Mouse (Mus musculus) adrenal gland, postnatal 25 days (tissue): ENCODE results near the gene Tex9. TPM values are rescaled to one million over a fixed set of nuclear protein-coding genes. Genes with fewer than 3 reads are reported as not detected.

Source experiments
- DNase-seq: peaks from one replicate; pipeline ENCODE4 v3.0.0; 2021; ENCODE audit warnings: mixed read lengths
- long read RNA-seq: library from polyadenylated mRNA; stranded (forward); transcript quantifications from one replicate; pipeline ENCODE4 v2.0.0, GENCODE M21; 2021
- total RNA-seq: library from RNA; stranded (reverse); gene quantifications from 2 replicates; pipeline ENCODE4 v1.2.3, GENCODE M21; 2021

Gene Tex9
- 10.8 and 11.0 TPM in 2 replicates for total RNA-seq
- long read RNA-seq, partial matches to known transcripts = 1 of 6 reads
- long read RNA-seq, other reads (novel, unspliced or antisense) = 4 of 6 reads

DNA sequence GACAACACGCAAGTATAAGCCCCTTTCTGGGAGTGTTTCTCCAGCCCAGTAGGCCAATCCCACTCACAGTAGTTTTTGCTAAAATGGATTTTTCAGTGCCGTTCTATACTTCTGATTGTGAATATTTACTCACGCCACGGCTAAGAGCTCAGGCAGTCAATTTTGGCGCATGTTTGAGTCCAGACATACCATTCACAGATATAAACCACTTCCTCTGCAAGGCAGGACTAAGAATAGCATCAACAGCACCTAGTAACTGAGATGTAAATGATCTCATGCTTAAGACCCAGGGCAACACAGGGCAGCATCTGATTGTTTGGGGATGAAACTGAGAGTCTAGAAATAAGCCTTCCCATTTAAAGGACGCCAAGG, at the start of gene Tex9:
Gene Tex9 (minus strand): TSS at position 19 of the 372 bp plus-strand sequence.
- DNase-seq = no peak

GRCm38 (mm10) chr9:72537086-72537485, 45.1 kb upstream of the Tex9 start:
- no peak for DNase-seq

- no peak for DNase-seq
Observed at GRCm38 (mm10) chr9:72535394-72535793, 43.4 kb upstream of the Tex9 start.

- no peak for DNase-seq
Observed at GRCm38 (mm10) chr9:72534985-72535384, 43.0 kb upstream of the Tex9 start.

- no peak for DNase-seq
Observed at GRCm38 (mm10) chr9:72533089-72533415, 41.0 kb upstream of the Tex9 start.

GRCm38 (mm10) chr9:72532381-72533088, 40.5 kb upstream of the Tex9 start:
- peak; percentile 49 for DNase-seq

DNA sequence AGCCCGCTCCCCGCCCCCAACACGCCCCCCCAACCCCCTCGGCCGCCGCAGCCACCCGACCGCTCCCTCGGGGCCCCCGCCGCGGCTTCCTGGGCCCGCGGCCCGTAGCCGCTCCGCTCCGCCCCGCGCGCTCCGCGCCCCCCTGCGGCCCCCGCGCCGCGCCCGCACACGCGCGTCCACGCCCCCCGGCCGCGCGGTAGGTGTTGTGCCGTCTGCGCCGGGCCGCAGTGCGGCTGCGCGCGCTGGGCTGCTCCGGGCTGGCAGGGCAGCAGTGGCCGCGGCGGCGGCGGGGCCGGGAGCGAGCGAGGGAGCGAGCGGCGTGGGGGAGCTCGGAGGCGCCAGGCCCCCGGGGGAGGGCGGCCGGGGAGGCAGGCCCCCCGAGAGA, 40.0 kb upstream of the Tex9 start, which contains the start of gene Rfx7:
Gene Rfx7 (plus strand): TSS at position 245 of the 385 bp plus-strand sequence.
- DNase-seq = peak; percentile 81

GRCm38 (mm10) chr9:72531291-72531995, 39.4 kb upstream of the Tex9 start:
- peak; percentile 75 for DNase-seq

DNA sequence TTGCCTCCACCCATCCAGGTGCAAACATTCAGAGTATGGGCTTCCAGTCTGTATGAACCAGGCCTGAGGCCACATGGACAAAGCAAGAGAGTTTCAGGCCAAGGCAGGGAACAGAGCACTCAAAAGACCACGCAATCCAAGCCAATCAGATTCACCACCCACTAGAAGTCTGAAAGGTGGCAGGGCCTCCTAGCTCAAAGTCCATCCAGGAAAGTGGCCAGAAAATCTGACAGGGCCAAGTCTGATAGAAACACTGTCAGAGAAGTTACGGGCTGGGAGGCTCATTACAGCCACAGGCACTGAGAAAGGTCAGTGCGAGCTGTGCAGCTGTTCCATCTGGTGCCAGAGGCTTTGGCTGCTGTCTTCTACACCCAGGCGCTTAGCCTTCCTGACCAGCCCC, 38.8 kb upstream of the Tex9 start:
- DNase-seq = peak; percentile 8

DNA sequence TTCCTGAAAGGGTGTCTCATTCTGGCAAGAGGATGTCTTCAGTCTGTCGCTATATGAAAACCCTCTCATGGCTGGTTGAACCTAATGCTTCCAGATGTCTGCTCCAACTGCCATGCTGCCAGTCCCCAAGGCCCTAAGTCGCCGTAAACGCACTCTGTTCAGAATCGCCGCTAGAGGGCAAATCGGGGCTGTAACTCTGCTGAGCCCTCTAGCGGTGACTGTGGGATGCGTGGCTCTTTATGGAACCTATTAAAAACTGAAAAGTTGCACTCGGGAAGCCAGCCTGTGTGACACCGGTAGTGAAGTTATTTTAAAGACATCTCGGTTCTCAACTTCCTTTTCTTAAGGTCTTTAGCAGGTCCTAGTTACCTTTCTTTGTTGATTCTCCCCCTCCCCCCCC, 38.2 kb upstream of the Tex9 start:
- peak; percentile 83 for DNase-seq

DNA sequence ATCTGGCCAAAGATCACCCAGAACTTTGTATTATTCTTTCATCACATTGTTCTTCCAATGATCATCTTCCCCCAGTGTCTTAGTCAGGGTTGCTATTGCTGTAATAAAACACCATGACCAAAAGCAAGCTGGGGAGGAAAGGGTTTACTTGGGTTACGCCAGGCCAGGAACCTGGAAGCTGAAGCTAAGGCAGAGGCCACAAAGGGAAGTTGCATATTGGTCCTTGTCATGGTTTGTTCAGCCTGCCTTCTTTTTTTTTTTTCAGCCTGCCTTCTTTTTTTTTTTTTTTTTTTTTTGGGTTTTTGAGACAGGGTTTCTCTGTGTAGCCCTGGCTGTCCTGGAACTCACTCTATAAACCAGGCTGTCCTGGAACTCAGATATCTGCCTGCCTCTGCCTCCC, 34.1 kb upstream of the Tex9 start:
- no peak for DNase-seq

GRCm38 (mm10) chr9:72520849-72521248, 28.8 kb upstream of the Tex9 start:
- no peak for DNase-seq

- DNase-seq = no peak
Observed at GRCm38 (mm10) chr9:72519246-72519645, 27.2 kb upstream of the Tex9 start.

- DNase-seq = no peak
Observed at GRCm38 (mm10) chr9:72515366-72515765, 23.4 kb upstream of the Tex9 start.

- no peak for DNase-seq
Observed at GRCm38 (mm10) chr9:72512229-72512981, 20.4 kb upstream of the Tex9 start.

GRCm38 (mm10) chr9:72497171-72497570, 5.2 kb upstream of the Tex9 start:
- no peak for DNase-seq

- DNase-seq = no peak
Observed at GRCm38 (mm10) chr9:72496691-72497090, 4.7 kb upstream of the Tex9 start.

- no peak for DNase-seq
Observed at GRCm38 (mm10) chr9:72493984-72494685, 2.1 kb upstream of the Tex9 start.

DNA sequence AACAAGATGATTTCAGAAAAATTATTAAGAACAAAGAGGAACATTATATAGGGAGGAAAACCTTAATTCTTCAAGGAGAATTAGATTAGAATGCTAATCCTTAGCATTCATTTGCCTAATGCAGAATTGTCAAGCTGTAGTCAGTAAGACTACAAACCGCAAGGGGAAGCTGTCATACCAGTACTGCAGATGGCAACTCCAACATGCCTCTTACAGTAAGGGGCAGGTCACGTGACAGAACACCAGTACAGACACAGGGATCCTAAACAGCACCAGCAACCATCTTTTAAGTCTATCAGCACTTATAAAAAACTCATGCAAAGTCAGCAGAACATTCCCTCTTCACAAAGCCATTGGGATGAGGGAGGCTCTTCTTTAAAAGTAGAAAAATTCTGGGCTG, 1.5 kb upstream of the Tex9 start:
- DNase-seq = no peak

DNA sequence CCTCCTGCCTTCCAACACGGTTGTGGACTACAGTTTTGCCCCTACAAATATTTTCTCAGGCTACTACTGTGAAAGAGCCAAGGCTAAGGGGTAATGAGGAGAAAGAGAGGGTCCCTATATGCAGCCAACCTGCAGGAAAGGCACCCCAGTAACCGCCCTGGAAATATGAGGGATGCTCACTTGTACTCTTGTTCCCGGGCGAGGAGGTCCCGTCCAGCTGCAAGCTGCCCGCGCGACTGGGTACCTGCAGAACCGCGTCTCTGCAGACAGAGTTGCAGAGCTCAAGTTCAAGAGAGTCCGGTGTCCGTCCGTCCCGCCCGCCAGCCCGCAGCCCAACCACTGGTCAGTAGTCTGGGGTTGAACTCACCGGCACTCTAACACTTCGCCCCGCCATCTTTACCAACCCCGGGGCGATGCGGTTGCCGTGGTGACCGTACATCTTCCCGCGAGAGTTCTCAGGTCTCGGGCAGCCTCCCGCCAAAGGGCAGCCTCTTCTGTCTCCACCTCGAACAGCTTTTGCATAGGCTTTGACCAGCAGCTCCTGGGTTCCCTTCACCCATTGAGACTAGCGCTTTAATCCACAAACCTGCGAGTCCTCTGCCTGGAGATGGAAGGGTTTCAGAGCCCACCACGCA, 336 bp downstream of the Tex9 start:
- DNase-seq = peak; percentile 91

DNA sequence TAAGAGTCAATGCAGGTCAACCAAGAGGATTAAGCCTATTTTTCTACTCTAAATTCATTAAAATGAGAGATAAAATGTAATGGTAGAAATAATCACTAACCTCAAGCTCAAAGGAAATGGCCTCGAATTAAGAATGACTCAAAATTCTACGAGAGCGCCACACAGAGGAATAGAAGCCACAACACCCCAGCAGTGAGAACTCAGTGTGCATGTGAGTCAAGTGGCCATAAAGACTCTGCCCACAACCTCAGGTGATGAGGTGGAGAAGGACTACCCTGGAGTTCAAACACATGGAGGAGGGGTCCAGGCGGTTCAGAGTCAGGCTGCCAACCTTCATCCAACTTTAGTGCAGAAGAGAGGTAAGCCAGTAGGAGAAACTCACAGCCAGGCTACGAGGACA, 2.9 kb downstream of the Tex9 start:
- no peak for DNase-seq

- no peak for DNase-seq
Observed at GRCm38 (mm10) chr9:72488523-72488922, 3.5 kb downstream of the Tex9 start.
